Mouse (Mus musculus) frontal cortex, adult (tissue): ENCODE measurements around the gene Ifi214.
"Not testable (repeated sequence)": the region's sequence is repeated elsewhere in the genome, so short reads cannot be mapped to it uniquely, and the experiment has no call there.

Experiments
- ATAC-seq: cut with Nextera tagmentation; 2 replicates; pipeline ENCODE4 v1.9.2; 2017; ENCODE audit warnings: mild to moderate bottlenecking, moderate library complexity, mixed read lengths; ENCODE audit not compliant: low TSS enrichment

Ifi214 gene

GRCm38 (mm10) chr1:173535791-173536190 is at the start of gene Ifi214:
Ifi214 (minus strand) TSS chr1:173535957.
- not testable (repeated sequence) for ATAC-seq

DNA sequence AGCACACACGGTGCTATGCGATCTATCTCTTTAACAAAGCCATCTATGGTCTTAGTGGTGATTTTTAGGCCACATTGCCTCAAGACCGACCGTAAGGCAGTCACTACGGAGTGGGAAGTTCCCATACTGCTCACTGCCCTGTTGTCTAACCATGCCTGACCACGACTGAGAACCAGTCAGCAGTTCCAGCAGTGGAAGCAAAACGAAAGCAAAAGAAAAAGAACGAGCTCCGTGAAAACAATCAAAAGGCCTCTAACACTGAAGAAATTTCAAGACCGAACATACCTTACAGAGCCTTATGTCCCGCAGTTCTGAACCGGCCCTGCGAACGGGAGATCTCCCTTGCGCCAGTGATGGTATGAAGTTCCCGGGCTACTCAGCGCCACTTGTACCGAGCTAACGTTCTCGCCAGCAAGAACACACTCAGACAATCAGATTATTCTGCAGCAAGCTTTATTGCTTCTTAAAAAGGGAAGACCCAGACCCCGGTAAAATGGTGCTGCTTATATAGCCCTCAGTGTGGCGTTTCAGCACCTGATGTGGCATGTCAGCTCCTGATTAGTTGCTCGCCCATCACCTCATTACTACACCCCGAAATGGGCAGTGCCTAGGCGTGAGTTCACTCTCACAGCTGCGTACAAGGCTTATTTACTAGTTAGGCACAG is 44.3 kb upstream of the Ifi214 start:
- no peak for ATAC-seq

DNA sequence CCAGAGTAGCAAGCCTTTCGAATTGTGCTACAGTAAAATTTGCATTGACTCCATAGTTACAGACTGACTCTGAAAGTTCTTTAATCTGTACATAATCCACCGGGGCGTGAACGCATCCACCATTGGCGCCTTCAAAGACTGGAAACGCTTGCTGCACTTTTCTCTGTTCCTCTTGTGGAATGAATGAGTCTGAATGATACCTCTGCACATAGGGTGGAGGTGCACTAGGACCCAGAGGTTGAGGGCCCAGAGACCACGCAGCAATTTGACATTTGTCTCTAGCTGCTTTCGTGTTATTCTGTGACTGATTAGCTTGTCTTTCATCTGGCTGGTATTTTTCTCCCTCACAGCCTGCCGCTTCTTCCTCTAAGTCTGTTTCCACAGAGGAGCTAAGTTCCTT is 43.3 kb upstream of the Ifi214 start:
- no peak for ATAC-seq

GRCm38 (mm10) chr1:173550491-173551050 is 14.8 kb upstream of the Ifi214 start:
- ATAC-seq, result not testable (repeated sequence)

DNA sequence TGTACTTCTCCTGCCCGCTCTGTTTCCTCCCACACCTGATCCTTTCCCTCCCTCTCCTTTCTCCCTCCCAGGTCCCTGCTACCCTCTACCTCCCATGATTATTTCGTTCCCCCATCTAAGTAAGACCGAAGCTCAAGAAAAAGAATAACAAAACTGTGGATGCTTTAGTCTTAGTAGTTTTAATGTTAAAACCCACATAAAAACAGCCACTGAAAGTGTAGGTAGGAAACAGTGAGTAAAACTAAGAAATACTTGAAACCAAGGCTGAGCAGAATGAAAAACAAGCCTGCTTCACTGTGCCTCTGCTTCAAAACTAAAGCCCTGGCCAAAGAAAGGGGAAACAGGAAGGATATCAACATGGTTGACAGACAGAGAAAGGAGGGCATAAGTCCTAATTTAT is 13.0 kb upstream of the Ifi214 start:
- ATAC-seq, result not testable (repeated sequence)

- no peak for ATAC-seq
Observed at GRCm38 (mm10) chr1:173521452-173521851, 14.3 kb downstream of the Ifi214 start.

DNA sequence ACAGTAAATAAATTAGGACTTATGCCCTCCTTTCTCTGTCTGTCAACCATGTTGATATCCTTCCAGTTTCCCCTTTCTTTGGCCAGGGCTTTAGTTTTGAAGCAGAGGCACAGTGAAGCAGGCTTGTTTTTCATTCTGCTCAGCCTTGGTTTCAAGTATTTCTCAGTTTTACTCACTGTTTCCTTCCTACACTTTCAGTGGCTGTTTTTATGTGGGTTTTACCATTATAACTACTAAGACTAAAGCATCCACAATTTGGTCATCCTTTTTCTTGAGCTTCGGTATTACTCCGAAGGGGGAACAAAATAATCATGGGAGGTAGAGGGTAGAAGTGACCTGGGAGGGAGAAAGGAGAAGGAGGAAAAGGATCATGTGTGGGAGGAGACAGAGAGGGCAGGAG is 25.2 kb downstream of the Ifi214 start:
- ATAC-seq, result not testable (repeated sequence)

DNA sequence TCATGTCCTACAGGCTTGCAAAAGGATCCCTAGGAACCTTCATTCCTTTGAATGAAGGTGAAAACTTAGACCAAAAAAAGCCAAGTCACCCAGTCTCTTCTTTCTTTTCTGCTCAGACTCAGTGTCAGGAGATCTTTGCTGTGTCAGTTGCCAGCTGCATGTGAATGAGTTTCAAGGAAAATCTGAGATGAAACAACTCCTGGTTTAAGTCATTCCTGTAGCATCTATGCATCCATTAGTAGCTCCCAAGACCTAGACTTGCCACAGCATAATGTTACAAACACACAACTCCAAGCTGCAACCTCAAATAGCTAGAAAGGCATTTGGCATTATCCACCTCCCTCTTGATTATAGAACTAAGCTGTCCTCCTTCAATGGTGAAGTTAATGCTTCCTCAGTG is 44.3 kb downstream of the Ifi214 start:
- ATAC-seq, result not testable (repeated sequence)

DNA sequence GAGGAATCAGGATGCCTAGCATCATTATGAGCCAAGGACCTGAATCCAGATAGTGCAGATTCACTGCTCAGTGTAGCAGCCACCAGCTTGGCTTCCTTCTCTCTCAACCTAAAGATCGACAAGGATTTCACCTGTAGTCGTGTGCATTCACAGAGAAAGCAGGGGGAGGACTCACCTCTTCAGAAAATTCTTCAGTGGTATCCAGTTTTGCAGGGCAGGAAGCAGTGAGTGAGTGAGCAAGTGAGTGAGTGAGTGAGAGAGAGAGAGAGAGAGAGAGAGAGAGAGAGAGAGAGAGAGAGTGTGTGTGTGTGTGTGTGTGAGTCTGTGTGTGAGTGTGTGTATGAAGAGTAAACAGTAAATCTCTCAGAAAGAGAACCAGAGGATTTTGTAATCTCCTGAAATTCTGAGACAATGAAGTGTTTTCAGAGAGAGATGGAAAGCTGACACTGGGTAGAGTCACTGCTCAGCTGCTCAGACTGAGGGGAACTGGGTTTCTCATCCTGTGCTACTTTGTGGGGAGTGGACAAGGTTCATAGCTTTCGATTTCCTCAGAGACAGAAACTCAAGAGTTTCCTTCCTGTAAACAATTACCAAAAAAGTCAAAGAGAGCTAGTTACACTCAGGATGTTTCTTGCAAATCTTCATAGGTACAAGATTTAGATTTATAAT is 44.8 kb downstream of the Ifi214 start, which contains the start of gene Ifi206:
Gene Ifi206 (minus strand): TSS at position 230 of the 669 bp plus-strand sequence.
- ATAC-seq, result not testable (repeated sequence)

- not testable (repeated sequence) for ATAC-seq
Observed at GRCm38 (mm10) chr1:173481182-173481574, 54.6 kb downstream of the Ifi214 start.

- ATAC-seq, result not testable (repeated sequence)
Observed at GRCm38 (mm10) chr1:173480399-173481181, 55.2 kb downstream of the Ifi214 start.
